Mouse (Mus musculus): ENCODE data around the gene Gpr146. TPM values are rescaled to one million over a fixed set of nuclear protein-coding genes. Genes with fewer than 3 reads are reported as not detected.

The Gpr146 gene
- total and polyA plus RNA-seq, 2 experiments from 2014 or later, result 3.0 to 4.1 TPM

GRCm38 (mm10) chr5:139391309-139391990 is 14.0 kb downstream of the Gpr146 start:
- Histone ChIP-seq H3K36me3 (ENCODE audit: insufficient read depth, low read length) (peaks cover 3% of the 10 kb centered on the region; the same call in 1 of the 2 replicates), H3K4me3 (ENCODE audit: low read depth, low read length) (no peak overlapping the region), H3K27ac (ENCODE audit: low read depth, low read length) (peak overlapping the region; percentile 2; the same call in 1 of the 2 replicates), H3K9me3 (ENCODE audit: low read length) (no peaks in the 10 kb centered on the region), H3K4me1 (ENCODE audit: insufficient read depth, low read length) (no peaks in the 10 kb centered on the region; the same call in 1 of the 2 replicates), H3K4me2 (ENCODE audit: low read depth, low read length, poor library complexity, severe bottlenecking) (no peak overlapping the region), H3K27me3 (ENCODE audit: insufficient read depth, low read length) (no peaks in the 10 kb centered on the region), H3K9ac (replicated peaks; ENCODE audit: low read length, poor library complexity, severe bottlenecking) (no peak overlapping the region)
- TF ChIP-seq CTCF (IDR thresholded peaks at IDR 0.05), result no peak
- WGBS, result 56% methylated on average over 11 of the region's 11 CpGs
- ATAC-seq (ENCODE audit: low FRiP score), result no peak
- DNase-seq (ENCODE audit: low spot score), result peak; percentile 55

GRCm38 (mm10) chr5:139392219-139393196 is 15.0 kb downstream of the Gpr146 start:
- H3K9me3 ChIP-seq (ENCODE audit: low read length), result no peaks in the 10 kb centered on the region
- no peak overlapping the region for H3K4me3 ChIP-seq (ENCODE audit: low read depth, low read length)
- ATAC-seq (ENCODE audit: low FRiP score), result no peak
- 92% methylated on average over 37 of the region's 37 CpGs for WGBS
- no peak overlapping the region for H3K27ac ChIP-seq (ENCODE audit: low read depth, low read length)
- no peak overlapping the region for H3K4me2 ChIP-seq (ENCODE audit: low read depth, low read length, poor library complexity, severe bottlenecking)
- H3K4me1 ChIP-seq (ENCODE audit: insufficient read depth, low read length), result no peaks in the 10 kb centered on the region; the same call in 1 of the 2 replicates
- peaks cover 3% of the 10 kb centered on the region; the same call in 1 of the 2 replicates for H3K36me3 ChIP-seq (ENCODE audit: insufficient read depth, low read length)
- no peak for TF ChIP-seq CTCF (IDR thresholded peaks at IDR 0.05)
- H3K9ac ChIP-seq (replicated peaks; ENCODE audit: low read length, poor library complexity, severe bottlenecking), result no peak overlapping the region
- H3K27me3 ChIP-seq (ENCODE audit: insufficient read depth, low read length), result no peaks in the 10 kb centered on the region
- no peak for DNase-seq (ENCODE audit: low spot score)

DNA sequence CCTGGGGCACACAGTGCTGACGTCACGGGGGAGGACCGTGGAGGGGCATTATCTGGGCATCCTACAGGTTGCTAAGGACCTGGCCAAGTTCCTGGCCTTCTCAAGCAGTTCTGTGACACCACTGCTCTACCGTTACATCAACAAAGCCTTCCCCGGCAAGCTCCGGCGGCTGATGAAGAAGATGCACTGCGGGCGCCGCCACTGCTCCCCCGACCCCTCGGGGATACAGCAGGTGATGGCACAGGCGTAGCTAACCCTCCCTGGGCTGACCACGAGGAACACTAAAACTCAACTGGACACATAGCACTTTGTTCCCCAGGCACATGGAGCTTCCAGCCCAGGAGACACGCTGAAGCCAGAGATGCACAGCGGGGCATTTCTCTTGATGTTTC is 15.7 kb downstream of the Gpr146 start:
- no peak overlapping the region for H3K4me2 ChIP-seq (ENCODE audit: low read depth, low read length, poor library complexity, severe bottlenecking)
- H3K4me1 ChIP-seq (ENCODE audit: insufficient read depth, low read length), result no peaks in the 10 kb centered on the region; the same call in 1 of the 2 replicates
- no peak for TF ChIP-seq CTCF (IDR thresholded peaks at IDR 0.05)
- no peak for DNase-seq (ENCODE audit: low spot score)
- no peak overlapping the region for H3K9ac ChIP-seq (replicated peaks; ENCODE audit: low read length, poor library complexity, severe bottlenecking)
- no peak overlapping the region for H3K4me3 ChIP-seq (ENCODE audit: low read depth, low read length)
- H3K36me3 ChIP-seq (ENCODE audit: insufficient read depth, low read length), result peaks cover 3% of the 10 kb centered on the region; the same call in 1 of the 2 replicates
- 87% methylated on average over 16 of the region's 16 CpGs for WGBS
- H3K9me3 ChIP-seq (ENCODE audit: low read length), result no peaks in the 10 kb centered on the region
- H3K27ac ChIP-seq (ENCODE audit: low read depth, low read length), result no peak overlapping the region
- ATAC-seq (ENCODE audit: low FRiP score), result no peak
- H3K27me3 ChIP-seq (ENCODE audit: insufficient read depth, low read length), result no peaks in the 10 kb centered on the region

DNA sequence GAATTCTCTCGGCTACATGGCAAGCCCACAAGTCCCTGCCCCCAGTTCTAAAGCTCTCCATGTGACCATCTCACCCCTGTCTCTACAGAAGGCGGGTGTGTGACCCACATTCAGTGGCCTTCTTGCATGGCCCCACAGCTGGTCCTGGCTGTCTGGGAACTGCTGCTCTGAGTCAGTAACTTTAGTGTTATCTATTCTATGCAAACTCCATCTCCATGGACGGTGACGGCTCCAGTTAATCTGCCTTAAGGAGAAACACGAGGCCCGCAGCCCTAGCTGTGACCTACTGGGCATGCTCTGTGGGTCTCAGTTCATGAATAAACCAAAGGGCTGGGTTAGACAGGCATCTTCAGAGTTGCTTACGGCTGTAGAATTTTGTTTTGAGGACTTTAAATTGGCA is 16.9 kb downstream of the Gpr146 start:
- no peaks in the 10 kb centered on the region for H3K27me3 ChIP-seq (ENCODE audit: insufficient read depth, low read length)
- no peak for TF ChIP-seq CTCF (IDR thresholded peaks at IDR 0.05)
- no peaks in the 10 kb centered on the region; the same call in 1 of the 2 replicates for H3K4me1 ChIP-seq (ENCODE audit: insufficient read depth, low read length)
- no peak overlapping the region for H3K4me3 ChIP-seq (ENCODE audit: low read depth, low read length)
- no peak overlapping the region for H3K27ac ChIP-seq (ENCODE audit: low read depth, low read length)
- no peak for DNase-seq (ENCODE audit: low spot score)
- 54% methylated on average over 7 of the region's 7 CpGs for WGBS
- no peak overlapping the region for H3K9ac ChIP-seq (replicated peaks; ENCODE audit: low read length, poor library complexity, severe bottlenecking)
- H3K4me2 ChIP-seq (ENCODE audit: low read depth, low read length, poor library complexity, severe bottlenecking), result no peak overlapping the region
- ATAC-seq (ENCODE audit: low FRiP score), result no peak
- no peaks in the 10 kb centered on the region for H3K9me3 ChIP-seq (ENCODE audit: low read length)
- peaks cover 3% of the 10 kb centered on the region; the same call in 1 of the 2 replicates for H3K36me3 ChIP-seq (ENCODE audit: insufficient read depth, low read length)

DNA sequence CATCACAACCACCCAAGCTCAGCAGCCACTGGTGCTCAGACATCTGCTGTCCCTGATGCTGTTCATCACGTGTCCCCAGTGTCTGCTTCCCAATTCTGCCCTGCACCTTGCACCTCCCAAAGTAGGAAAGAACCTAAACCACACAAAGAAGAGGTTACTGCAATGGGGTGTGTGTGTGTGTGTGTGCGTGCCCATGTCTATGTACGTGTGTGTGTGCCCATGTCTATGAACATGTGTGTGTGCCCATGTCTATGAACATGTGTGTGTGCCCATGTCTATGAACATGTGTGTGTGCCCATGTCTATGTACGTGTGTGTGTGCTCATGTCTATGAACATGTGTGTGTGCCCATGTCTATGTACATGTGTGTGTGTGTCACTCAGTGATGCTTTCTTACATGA is 18.0 kb downstream of the Gpr146 start:
- no peaks in the 10 kb centered on the region for H3K27me3 ChIP-seq (ENCODE audit: insufficient read depth, low read length)
- H3K9ac ChIP-seq (replicated peaks; ENCODE audit: low read length, poor library complexity, severe bottlenecking), result no peak overlapping the region
- TF ChIP-seq CTCF (IDR thresholded peaks at IDR 0.05), result no peak
- no peak overlapping the region for H3K4me3 ChIP-seq (ENCODE audit: low read depth, low read length)
- peaks cover 3% of the 10 kb centered on the region; the same call in 1 of the 2 replicates for H3K36me3 ChIP-seq (ENCODE audit: insufficient read depth, low read length)
- no peaks in the 10 kb centered on the region; the same call in 1 of the 2 replicates for H3K4me1 ChIP-seq (ENCODE audit: insufficient read depth, low read length)
- no peak overlapping the region for H3K4me2 ChIP-seq (ENCODE audit: low read depth, low read length, poor library complexity, severe bottlenecking)
- ATAC-seq (ENCODE audit: low FRiP score) (no peak), DNase-seq (ENCODE audit: low spot score) (no peak)
- H3K27ac ChIP-seq (ENCODE audit: low read depth, low read length), result no peak overlapping the region
- 92% methylated on average over 4 of the region's 4 CpGs for WGBS
- no peaks in the 10 kb centered on the region for H3K9me3 ChIP-seq (ENCODE audit: low read length)
